Mouse (Mus musculus) testis, adult 2 months (tissue): ENCODE measurements at regions not wholly inside any gene's neighbourhood (a gene's known extent, or its start where the extent isn't known, plus 50 kb on each side); places are given as distances from the start of the nearest gene placed in this dataset.

ENCODE experiments used
- H3K27ac ChIP-seq: fragments of 200-500 bp; 2 replicates; pipeline ENCODE4 v1.5.1; 2012; ENCODE audit warnings: low read depth, low read length; ENCODE audit not compliant: control insufficient read depth, insufficient read depth
- H3K27me3 ChIP-seq: fragments of 200-500 bp; 2 replicates; pipeline ENCODE4 v1.6.1; 2012; ENCODE audit warnings: mild to moderate bottlenecking, low read length, moderate library complexity; ENCODE audit not compliant: control insufficient read depth, insufficient read depth
- H3K36me3 ChIP-seq: fragments of 200-500 bp; 2 replicates; pipeline ENCODE4 v1.6.1; 2012; ENCODE audit warnings: mild to moderate bottlenecking, low read length; ENCODE audit not compliant: control insufficient read depth, insufficient read depth
- H3K4me1 ChIP-seq: fragments of 200-500 bp; 2 replicates; pipeline ENCODE4 v1.6.1; 2012; ENCODE audit warnings: low read length; ENCODE audit not compliant: control insufficient read depth, insufficient read depth
- H3K4me3 ChIP-seq: fragments of 200-500 bp; 2 replicates; pipeline ENCODE4 v1.5.1; 2012; ENCODE audit warnings: low read depth, mild to moderate bottlenecking, low read length, moderate library complexity, mixed read lengths; ENCODE audit not compliant: control insufficient read depth
- CTCF ChIP-seq: fragments of 200-500 bp; IDR thresholded peaks from 2 replicates; pipeline ENCODE4 v1.5.1; 2012; ENCODE audit warnings: low read depth, mild to moderate bottlenecking, inconsistent platforms, low read length, moderate library complexity; ENCODE audit not compliant: control insufficient read depth, insufficient read depth, insufficient replicate concordance
- POLR2A ChIP-seq: fragments of 200-500 bp; IDR thresholded peaks from 2 replicates; pipeline ENCODE4 v1.6.1; 2012; ENCODE audit warnings: low read depth, mild to moderate bottlenecking, inconsistent platforms, low read length, moderate library complexity; ENCODE audit not compliant: control insufficient read depth

GRCm38 (mm10) chr14:17089640-17090572, 270.9 kb upstream of the Rarb start:
- no peak overlapping the region for H3K4me3 ChIP-seq
- TF ChIP-seq CTCF: no peak
- TF ChIP-seq POLR2A: no peak
- H3K36me3 ChIP-seq: no peaks in the 10 kb centered on the region
- no peaks in the 10 kb centered on the region for H3K4me1 ChIP-seq
- H3K27ac ChIP-seq: no peak overlapping the region
- H3K27me3 ChIP-seq: no peaks in the 10 kb centered on the region

DNA sequence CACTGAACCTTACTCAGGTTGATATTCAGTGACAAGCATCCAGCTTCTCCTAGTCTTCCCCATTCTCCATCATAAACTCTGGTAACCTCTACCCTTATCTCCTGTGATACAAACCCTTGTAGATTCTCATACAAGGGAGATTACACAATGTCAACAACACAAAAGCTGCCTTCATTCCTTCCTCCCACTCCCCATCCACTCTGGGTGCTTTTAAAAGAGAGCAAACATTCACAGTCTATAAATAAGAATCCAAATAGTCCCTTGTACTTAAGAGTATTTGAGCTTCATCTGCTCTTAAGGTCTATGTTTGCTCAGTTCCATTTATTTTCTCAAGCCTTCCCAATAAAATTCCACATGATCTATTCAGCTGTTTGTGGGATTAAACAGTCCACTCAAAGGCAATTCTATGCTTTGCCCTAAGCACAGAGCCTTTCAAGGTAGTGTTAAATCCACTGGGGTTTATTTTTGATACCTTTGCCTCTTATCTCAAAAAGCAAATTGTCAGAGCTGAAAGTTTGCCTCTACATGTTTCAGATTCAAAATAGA, 270.2 kb upstream of the Rarb start:
- TF ChIP-seq POLR2A (no peak), CTCF (no peak)
- Histone ChIP-seq H3K27ac (no peak overlapping the region), H3K36me3 (no peaks in the 10 kb centered on the region), H3K27me3 (no peaks in the 10 kb centered on the region), H3K4me1 (no peaks in the 10 kb centered on the region), H3K4me3 (no peak overlapping the region)

GRCm38 (mm10) chr14:17087828-17088227, 268.9 kb upstream of the Rarb start:
- no peak overlapping the region for H3K27ac ChIP-seq
- H3K4me3 ChIP-seq: no peak overlapping the region
- H3K4me1 ChIP-seq: no peaks in the 10 kb centered on the region
- no peak for TF ChIP-seq POLR2A
- TF ChIP-seq CTCF: no peak
- no peaks in the 10 kb centered on the region for H3K27me3 ChIP-seq
- no peaks in the 10 kb centered on the region for H3K36me3 ChIP-seq

DNA sequence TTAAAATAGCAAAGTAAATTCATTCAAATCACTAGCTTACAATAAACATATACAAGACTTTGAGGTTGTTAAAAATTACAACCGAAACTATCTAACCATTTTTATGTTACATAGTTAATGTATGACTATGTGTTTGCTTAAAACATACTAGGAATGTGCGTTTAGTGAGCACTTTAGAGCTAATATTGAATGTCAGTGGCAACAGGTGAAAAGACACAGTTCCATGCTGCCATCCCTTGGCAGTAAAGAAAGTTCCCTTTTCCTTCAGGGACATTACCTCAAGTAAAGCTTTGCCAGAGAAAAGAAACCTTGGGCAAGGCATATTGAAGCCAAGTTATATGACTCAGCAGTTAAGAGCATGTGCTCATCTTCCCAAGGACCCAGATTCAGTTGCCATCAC, 265.0 kb upstream of the Rarb start:
- no peaks in the 10 kb centered on the region for H3K4me1 ChIP-seq
- no peaks in the 10 kb centered on the region for H3K36me3 ChIP-seq
- H3K27me3 ChIP-seq: no peaks in the 10 kb centered on the region
- H3K4me3 ChIP-seq: no peak overlapping the region
- H3K27ac ChIP-seq: no peak overlapping the region
- TF ChIP-seq POLR2A (no peak), CTCF (no peak)

- H3K36me3 ChIP-seq: no peaks in the 10 kb centered on the region
Measured at GRCm38 (mm10) chr14:17081904-17082303, 262.9 kb upstream of the Rarb start.

DNA sequence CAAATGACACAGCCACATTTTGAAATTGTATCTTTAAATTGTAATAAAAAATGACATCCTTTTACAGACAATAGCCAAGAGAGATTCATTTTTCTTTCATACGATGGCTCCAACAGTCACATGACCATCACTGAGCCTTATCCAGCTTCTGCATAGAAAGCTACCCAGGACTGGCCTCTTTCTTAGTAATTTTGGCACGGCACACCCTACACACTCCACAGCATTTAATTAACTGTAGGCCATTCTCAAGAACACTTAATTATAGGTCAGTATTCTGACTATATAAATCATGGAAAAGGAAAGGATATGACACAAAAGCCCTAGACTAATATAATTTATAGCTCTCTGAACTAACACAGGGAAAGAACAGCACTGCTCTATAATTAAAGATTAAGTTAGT, 260.6 kb upstream of the Rarb start:
- H3K27ac ChIP-seq: no peak overlapping the region
- H3K4me3 ChIP-seq: no peak overlapping the region
- H3K27me3 ChIP-seq: no peaks in the 10 kb centered on the region
- TF ChIP-seq CTCF (no peak), POLR2A (no peak)
- H3K36me3 ChIP-seq: no peaks in the 10 kb centered on the region
- H3K4me1 ChIP-seq: no peaks in the 10 kb centered on the region

More at GRCm38 (mm10) chr14:17081904-17082303, 262.9 kb upstream of the Rarb start:
- TF ChIP-seq CTCF (no peak), POLR2A (no peak)
- H3K27ac ChIP-seq: no peak overlapping the region
- no peaks in the 10 kb centered on the region for H3K4me1 ChIP-seq
- no peaks in the 10 kb centered on the region for H3K27me3 ChIP-seq
- H3K4me3 ChIP-seq: no peak overlapping the region

- H3K36me3 ChIP-seq: no peaks in the 10 kb centered on the region
- no peaks in the 10 kb centered on the region for H3K4me1 ChIP-seq
- H3K4me3 ChIP-seq: no peak overlapping the region
- no peak overlapping the region for H3K27ac ChIP-seq
- TF ChIP-seq POLR2A: no peak
- no peak for TF ChIP-seq CTCF
- H3K27me3 ChIP-seq: no peaks in the 10 kb centered on the region
Measured at GRCm38 (mm10) chr14:17061358-17061757, 242.4 kb upstream of the Rarb start.
